Mouse (Mus musculus) spleen, postnatal 10 days (tissue): Measurements from ENCODE around the gene Mtor.

Source experiments
- DNase-seq, 2 experiments: peaks; one replicate each; pipeline ENCODE4 v3.0.0; 2021 to 2022; ENCODE audit warnings: low spot score in 2 of 2

Gene Mtor

DNA sequence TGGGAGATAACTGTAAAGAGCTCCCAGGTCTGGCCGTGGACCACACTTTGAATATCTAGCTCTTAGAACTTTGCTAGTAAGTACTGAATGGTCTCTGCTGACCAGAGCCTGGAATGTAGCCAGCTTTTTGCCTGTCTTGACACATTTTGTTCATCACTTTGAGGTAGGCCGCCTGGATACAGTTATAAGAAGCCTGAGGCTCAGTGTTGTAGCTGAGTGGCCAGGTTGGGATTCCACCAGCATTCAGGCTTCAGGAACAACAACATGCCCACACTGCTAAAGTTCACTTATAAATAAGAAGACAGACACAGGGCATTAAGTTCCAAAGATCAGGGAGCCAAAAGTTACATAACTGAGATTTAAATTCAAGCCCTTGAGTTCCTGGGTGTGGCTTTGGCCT lies 39.4 kb downstream of the Mtor start:
- DNase-seq: no peak

DNA sequence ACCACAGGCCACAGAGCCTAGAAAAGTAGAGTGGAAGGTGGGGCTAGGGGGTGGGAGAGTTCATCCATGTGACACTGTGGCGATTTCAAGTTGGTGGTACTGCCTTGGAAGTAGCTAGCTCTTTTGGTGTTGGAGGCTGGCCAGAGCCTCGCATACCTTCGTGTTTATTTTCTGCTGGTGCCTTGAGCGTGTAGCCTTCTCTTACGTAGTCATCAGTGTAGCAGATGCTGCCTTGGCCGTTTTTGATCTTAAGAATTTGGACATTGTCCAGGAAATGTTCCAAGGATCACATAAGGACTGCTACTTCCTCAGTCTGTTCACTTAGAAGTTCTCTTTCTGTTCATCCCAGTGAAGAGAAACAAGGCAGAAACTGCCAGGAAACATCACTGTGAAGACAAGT lies 42.1 kb downstream of the Mtor start:
- DNase-seq: no peak

DNA sequence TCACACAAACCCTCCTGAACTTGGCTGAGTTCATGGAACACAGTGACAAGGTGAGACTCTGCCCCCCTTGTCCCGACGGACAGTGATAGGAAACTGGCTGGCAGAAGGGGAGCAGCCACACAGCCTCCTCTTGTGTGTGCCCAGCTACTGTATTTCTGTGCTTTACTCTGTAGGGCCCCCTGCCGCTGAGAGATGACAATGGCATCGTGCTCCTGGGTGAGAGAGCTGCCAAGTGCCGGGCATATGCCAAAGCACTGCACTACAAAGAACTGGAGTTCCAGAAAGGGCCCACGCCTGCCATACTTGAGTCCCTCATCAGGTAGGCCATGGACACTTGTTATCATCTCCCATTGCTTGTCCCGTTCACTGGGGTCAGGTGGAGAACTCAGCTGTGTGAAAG lies 43.0 kb downstream of the Mtor start:
- no peak for DNase-seq

DNA sequence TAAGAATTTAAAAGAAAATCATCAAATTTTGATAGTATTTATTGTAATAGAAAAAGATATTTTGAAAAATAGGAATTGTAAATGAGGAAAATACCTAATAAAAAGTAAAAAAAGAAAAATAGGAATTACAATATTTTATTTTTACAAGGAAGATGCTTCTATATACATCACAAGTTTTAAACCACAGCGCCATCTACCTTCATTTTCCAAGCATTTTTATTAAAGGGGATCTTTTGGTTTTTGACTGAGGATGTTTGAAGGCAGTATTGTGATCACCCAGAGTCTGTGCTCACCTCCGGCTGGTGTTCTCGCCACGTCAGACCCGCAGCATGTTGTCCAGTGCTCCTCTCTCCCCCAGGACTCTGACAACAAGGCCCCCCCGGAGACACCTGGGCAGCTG lies 46.7 kb downstream of the Mtor start:
- no peak for DNase-seq

DNA sequence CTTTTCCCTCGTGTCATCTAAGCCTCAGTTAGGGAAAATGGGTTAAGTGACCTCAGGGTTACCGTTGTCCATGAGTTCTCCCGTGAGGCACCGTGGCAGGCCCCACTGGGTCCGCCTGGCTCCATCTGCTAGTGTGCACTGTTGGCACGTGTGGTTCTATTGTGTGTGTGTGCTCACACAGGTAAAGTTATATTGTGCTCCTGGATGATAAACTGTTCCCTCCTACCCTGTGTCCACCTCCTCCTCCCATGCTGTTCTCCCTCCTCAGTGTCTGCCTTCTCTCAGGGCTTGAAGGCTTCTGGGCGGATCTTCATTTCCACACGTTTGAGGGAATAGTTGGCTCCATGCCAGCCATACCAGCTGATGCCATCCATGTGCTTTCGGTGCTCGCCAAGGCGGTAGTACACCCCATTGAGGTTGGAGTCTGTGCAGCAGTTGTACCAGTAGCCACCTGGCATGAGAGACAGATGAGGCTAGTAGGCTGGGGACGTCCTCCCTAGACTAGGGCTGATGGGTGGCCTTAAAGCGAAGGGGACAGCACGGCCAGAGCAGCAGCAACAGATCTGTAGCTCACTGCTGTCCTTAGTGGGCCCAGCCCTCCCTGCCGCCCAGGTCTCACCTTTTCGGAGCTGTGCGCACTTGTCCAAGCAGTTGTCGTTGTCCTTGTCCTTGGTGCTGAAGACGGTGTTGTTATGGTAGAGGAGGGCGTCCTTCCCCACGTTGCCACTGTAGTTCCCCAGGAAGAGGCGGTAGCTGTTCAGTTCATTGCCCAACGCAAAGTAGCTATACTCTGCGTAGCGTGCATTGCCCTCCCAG lies 47.7 kb downstream of the Mtor start:
- no peak for DNase-seq

DNA sequence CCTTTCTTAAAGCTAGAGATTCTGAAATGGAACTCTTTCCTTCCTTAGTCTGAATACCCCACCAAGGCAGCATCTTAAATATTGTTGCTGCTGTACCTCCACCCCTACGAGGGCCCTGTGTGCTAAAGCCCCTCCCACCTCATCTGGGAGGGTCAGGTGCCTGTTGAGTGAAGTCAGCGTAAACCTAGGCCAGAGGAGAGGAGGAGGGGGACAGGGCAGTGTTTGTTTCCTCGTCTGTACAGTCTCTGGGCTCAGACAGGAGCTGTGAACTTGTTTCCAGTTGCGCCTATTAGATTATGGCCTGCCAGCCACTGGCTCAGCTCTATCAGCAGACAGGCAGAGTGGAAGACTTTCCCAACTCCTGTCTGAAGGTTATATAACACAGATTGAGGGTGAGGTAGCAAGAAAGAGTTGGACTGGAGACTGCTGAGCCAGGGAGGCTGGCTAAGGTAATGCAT lies 52.0 kb downstream of the Mtor start, which contains the start of gene Angptl7:
Gene Angptl7 (minus strand): TSS at position 51 of the 458 bp plus-strand sequence.
- no peak for DNase-seq

DNA sequence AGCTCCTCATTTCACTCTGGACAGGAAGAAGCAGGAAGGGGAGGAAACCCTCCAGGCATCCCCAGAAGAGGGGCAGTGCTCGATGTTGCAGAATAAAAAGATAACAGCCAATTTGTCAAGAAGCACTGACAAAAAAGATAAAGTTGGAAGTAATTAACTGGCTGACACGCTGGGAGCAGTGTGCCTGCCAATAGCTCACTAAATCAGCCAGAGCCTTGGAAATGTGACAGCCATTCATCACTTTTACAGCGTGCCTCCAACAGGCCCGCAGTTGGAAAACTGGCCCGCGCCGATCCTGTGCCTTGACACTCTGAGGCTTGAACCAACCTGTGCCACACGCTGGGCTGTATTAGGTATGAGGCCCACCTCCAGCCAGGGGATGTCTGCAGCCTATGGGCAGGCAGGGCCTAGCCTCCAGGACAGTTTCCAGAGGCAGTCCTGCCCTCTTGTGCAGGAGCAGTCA lies 56.1 kb downstream of the Mtor start:
- DNase-seq: no peak

DNA sequence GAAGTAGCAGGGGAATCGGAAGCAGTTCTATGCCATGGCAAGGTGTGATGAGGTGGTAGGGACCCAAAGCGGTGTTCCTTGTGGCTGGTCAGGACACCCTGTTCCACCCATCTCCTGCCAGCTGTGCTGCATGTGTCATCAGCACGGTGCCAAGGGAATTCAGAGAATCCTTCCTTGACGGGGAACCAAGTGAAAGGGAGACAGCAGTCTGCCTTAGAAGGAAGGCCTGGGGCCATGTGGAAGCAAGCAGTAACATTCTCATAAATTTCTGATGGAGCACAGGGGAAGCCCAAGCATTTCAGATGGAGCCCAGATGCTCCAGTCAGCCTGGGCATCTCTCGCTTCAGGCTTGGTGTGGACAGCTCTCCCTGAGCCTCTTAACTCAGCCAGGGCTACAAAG lies 59.2 kb downstream of the Mtor start:
- no peak for DNase-seq

DNA sequence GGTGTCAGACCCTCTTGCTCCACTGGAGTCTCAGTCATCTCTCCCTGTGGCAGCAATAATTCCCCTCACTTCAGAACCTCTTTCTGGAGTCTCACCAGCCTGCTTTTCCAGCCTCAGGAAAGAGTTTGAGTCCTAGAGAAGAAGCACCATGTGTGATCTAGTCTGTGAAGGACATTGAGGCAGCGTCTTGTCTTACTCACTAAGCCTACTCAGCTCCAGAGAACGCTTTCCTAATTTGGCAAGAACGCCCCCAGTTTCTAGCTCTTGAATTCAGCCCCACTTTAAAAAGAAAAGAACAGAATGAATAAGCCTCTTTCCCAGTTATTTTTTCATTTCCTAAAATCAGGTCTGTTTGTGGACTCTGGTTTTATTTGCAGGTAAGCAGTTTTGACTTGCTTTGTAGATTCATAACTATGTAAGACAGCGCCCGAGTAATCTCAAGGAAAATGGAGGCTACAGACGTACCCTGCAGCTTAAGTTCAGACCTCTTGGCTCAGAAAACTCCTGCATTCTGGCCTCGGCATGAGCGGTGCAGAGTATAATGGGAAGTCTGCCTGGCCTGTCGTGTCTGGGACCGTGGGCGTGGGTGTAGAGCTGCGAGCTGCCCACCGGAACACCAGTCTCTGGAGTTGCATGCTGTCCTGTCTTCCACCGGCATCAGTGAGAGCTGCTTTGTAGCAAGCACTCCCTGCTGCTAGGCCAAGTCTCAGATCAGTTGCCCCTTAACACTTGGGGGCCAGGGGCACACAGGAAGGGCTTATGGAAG lies 59.9 kb downstream of the Mtor start:
- no peak for DNase-seq

DNA sequence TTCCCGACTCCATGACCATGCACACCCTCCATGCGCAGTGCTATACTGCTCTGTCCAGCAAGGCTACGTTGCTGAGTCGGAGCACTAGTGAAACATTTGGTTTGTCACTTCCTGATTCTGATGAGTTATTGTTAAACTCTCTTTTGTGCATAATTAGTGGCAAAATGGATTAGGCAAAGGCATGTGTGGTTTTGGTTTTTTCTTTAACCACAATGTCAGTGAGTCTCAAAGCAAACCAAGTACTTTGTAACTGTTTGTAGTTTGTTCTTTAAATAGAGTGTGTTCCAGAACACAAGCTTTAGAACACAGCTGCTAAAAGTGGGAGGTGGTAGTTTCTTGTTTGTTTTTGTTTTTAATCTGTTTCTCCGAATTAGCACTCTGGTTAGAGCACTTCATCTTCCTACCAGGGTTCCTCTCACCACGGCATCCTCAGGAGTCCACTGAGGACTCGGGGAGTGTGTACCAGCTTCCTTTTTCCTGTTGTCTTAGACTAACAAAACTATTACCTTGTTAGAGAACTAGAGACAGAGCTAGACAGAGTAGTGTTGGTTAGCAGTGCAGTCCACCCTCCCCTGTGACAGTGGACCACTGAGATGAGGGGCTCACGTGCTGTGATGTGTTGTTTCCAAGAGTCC lies 61.2 kb downstream of the Mtor start:
- no peak for DNase-seq

DNA sequence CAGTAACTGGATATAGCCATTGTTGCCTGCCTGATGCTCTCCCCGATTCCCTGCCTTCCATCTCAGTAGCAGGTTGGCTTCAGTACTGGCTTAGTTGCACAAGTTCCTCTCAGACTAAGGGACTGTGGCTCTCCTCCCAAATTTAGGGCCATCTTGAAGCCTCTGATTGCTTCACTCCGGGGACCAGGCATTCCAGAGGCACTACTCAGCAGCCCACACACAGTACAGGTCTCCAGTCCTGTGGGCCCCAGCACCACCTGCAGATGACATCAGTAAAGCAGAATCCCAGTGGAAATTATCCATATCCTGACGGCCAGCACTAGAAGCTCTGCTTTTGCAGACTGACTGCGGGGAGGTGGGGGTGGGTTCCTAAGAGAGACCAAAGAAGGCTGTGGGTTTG lies 62.3 kb downstream of the Mtor start:
- no peak for DNase-seq

DNA sequence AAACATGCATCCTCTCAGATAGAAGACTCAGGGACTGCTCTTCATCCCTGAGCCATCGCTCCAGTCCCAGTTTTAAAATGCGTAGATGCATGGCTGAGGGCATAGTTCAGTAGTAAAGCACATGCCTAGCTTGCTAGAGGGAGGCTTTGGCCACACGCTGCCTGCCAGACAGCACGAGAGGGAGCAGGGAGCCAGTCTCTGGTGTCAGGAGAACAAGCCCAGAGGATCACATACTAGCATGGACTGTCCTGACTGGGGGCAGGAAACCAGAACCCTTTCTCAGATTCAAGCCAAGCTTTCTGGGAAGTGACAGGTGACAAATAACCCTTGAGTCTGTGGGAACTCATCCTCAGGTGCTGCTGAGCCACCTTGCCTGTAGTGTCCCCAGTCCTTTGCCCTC lies 62.9 kb downstream of the Mtor start:
- no peak for DNase-seq

DNA sequence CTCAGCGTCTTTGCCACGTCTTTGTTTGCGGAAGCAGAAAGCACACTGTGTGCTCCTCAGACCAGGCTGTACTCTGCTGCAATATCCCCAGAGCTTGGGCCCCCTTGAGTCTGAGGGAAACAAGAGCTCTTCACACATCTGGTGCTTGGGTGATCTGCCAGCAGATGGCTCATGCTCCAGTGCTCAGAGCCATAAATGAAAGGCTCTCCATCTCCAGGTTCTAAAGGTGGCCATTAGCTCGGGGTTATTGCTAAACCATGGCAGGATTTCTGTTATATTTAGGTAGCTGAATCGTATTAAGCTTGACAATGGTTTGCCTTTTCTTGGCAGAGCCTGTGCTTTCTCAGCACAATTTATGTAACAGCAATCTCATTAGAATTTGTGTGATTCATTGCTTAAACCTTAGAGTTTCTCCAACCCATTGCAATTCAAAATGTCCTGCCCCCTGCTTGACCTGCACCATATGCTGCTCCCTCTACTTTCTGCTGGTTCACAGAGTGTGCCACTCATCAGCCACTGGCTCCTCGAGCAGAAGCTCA lies 64.7 kb downstream of the Mtor start:
- no peak for DNase-seq

DNA sequence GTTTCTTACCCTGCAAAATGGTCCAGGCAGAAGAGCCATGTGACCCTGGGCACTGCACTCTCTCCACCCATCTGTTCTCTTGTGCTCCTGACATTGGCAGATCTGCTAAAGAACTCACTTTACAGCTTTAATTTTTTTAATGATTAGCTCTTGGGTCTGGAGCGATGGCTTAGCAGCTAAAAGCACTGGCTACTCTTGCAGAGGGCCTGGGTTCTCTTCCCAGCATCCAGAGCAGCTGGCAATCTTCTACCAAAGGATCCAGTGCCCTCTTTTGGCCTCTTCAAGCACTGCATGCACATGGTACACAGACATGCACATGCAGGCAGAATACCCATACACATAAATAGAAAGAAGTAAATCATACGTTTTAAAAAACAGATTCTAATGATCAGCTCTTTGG lies 66.9 kb downstream of the Mtor start:
- DNase-seq: peak in 1 of 2 experiments; percentile 37

DNA sequence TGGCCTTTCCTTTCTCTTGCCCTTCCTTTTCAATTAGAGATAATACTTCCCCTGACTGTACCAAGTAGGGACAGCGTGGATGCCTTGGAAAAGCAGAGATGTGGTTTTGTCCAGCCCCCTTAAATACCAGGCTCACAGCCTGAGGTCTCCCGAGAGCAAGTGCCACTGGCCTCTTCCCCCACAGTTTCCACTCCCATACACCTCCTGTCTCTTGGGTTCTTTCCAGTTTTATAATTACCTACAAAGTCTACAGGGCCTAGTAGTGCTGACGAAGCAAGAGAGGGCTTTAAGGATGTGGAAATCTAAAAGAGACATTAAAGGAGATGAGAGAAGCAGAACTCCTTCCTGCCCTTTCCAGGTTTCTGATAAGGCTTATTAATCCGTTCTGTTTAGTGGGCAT lies 69.4 kb downstream of the Mtor start:
- no peak for DNase-seq

DNA sequence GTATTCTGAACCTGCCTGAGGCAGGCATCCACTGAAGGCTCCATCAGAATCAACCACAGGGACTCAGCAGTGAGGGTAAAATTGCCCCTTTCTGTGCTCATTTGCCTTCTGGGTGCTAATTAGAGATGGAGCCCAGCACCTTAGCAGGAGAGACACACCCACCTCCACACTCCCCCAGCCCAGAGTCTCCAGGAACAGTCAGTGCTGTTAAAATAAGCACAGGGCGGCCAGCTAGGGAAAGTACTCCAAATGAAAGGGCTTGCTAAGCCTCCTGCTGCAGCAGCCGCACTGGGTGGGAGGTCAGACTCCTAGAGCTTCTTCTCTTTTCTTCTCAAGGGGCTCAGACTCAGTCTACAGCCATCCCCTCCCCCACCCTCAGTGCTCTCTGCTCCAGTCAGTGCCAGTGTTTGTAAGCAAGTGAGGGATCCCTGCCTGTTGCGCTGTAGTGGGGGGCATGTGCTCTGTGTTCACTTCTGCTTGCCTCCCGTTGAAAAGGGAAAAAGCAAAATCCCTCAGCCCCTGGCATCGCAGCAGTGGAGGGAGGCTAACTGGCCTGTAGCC lies 69.9 kb downstream of the Mtor start:
- DNase-seq: no peak

DNA sequence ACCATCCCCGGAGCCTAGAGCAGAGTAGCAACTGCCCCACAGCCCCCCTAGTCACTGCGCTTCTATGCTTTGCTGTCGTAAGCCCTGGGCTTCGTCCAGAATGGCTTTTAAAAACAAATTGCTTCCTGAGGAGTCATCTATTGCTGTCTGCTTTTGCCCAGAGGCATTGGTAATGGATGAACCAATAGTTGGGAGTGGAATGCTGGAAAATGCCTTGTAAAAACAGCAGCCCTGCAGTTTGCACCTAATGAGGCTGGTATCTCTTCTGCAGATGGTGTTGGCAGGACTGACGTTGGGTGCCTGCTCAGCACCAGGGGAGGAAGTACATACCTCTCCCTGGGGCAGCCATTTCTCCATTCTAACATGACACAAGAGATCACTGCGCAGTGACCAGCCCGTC lies 75.1 kb downstream of the Mtor start:
- DNase-seq: no peak

DNA sequence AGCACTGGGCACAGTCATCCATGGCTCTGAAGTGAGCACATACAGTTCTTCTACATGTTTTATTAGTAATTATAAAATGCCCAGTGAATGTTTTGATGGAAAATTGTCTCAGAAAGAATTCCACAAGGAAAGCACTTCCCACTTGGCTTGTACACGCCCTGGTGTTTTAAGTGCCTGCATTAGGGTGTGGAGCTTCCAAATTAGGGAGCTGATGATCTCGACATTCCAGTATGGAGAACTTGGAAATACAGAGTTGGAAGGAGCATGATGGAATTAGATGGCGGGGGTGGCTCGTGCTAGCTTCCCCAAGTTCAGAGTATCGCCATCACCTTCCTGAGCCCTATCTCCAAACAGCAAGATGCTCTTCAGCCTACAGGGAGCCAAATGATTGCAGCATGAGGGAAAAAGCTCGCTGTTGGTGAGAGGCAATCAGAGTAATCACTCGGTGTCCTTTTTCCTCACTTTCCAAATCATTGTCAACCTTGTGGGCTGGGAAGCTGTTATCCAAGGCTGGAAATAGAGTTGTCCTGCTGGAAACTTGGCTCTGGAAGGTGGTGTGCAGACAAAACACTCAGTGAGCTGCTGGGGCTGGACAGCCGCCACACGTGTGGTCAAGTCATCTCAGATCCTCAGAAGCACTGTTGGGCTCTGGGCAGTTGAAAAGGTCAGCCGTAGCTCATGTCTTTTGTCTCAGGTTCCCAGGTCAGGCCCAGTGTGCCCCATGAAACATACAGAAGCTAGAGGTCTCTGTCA lies 78.9 kb downstream of the Mtor start:
- no peak for DNase-seq

DNA sequence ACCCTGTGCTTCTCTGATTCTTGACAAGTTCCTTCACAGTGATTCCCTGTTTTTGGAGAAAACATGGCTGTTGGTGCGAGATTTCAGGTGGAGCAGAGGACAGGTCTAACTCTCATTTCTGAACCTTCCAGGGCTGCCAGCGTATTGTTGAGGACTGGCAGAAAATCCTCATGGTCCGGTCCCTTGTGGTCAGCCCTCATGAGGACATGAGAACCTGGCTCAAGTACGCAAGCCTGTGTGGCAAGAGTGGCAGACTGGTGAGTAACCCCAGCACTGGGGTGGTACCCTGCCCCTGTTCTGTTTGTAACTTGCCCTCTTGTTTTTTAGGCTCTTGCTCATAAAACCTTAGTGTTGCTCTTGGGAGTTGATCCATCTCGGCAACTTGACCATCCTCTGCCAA lies 81.9 kb downstream of the Mtor start:
- DNase-seq: no peak

DNA sequence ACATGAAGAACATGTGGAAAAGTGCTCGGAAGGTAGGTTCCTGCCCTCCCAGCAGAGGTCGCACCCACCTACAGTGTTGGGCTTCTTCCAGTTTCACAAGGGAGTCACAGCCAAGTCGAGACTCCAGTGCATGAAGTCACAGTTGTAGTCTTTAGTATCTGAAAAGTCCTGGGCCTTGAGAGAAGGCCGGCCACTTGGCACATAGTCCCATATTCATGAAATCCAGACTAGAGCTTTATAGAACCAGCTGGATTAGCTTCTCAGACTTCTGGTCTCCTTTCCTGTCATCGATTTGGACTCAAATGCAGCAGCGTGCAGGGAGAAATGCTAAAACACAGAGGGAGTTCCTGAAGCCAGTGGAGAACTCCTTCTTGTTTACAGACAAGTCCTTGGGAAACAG lies 82.4 kb downstream of the Mtor start:
- no peak for DNase-seq

DNA sequence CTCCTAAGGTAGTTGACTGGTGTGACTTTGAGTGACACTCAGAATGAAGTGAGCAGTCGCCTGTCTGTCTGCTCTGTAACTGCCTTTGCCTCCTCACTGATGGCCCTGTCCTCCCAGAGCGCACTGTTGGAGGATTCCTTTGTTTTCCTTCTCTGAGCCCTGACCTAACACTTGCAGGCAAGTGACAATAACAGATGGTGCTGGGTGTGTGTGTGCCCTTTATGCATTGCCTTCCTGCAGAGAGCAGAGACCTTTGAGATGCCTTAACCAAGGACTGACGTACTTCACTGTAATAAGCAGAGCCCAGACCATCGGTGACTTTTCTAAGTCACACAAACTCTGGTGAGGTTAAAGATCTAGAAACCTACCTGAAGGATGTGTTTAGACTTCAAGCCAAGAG lies 82.9 kb downstream of the Mtor start:
- DNase-seq: no peak
